Mouse (Mus musculus) limb, embryonic 10.5 days (tissue): ENCODE measurements around the gene Zfp777. TPM values are rescaled to one million over a fixed set of nuclear protein-coding genes. Genes with fewer than 3 reads are reported as not detected.
A peak's percentile ranks its signal among the peaks of the same experiment; 100 is the strongest.

ENCODE experiments used
- DNase-seq: peaks from one replicate; pipeline ENCODE4 v3.0.0-alpha.2; 2017; ENCODE audit warnings: low spot score
- H3K27ac ChIP-seq: fragments of 300-500 bp; sonication (generic); 2 replicates; pipeline ENCODE4 v1.5.1; 2016; ENCODE audit warnings: mild to moderate bottlenecking
- H3K27me3 ChIP-seq: fragments of 300-500 bp; sonication (generic); 2 replicates; pipeline ENCODE4 v1.6.1; 2016; ENCODE audit warnings: low read depth, mild to moderate bottlenecking; ENCODE audit not compliant: poor library complexity, severe bottlenecking
- H3K36me3 ChIP-seq: fragments of 300-500 bp; sonication (generic); 2 replicates; pipeline ENCODE4 v1.6.1; 2016; ENCODE audit warnings: mild to moderate bottlenecking, moderate library complexity
- H3K4me1 ChIP-seq: fragments of 300-500 bp; sonication (generic); 2 replicates; pipeline ENCODE4 v1.6.1; 2016
- H3K4me3 ChIP-seq: fragments of 300-500 bp; sonication (generic); 2 replicates; pipeline ENCODE4 v1.5.1; 2016; ENCODE audit warnings: mild to moderate bottlenecking, moderate library complexity
- H3K9me3 ChIP-seq: fragments of 300-500 bp; sonication (generic); replicated peaks from 2 replicates; pipeline ENCODE4 v1.6.1; 2016; ENCODE audit warnings: mild to moderate bottlenecking
- WGBS: fragments of 180-500 bp; shearing (Covaris S2); methylation state at CpG from one replicate; pipeline ENCODE4 v1.1.7; 2016; 5-methylcytosine and 5-hydroxymethylcytosine counted together
- polyA plus RNA-seq: library from polyadenylated mRNA; unstranded; fragments of >200 nt; fragmentation: Nextera tagmentation; extraction: Ambion mirVana; gene quantifications from 2 replicates; pipeline ENCODE4 v1.2.1, GENCODE M21; 2016

Gene Zfp777
- polyA plus RNA-seq, 1 experiment from 2014 or later: 12.0 TPM

GRCm38 (mm10) chr6:48060895-48061294 is 12.2 kb upstream of the Zfp777 start:
- H3K4me1 ChIP-seq: no peaks in the 10 kb centered on the region
- no peaks in the 10 kb centered on the region for H3K9me3 ChIP-seq
- H3K4me3 ChIP-seq: no peak overlapping the region
- no peak for DNase-seq
- H3K27me3 ChIP-seq: no peaks in the 10 kb centered on the region
- WGBS: 90% methylated on average over 1 of the region's 1 CpGs
- H3K36me3 ChIP-seq: peaks cover 48% of the 10 kb centered on the region
- no peak overlapping the region for H3K27ac ChIP-seq

- Histone ChIP-seq H3K36me3 (peaks cover 44% of the 10 kb centered on the region), H3K27ac (no peak overlapping the region), H3K4me3 (no peak overlapping the region), H3K27me3 (no peaks in the 10 kb centered on the region), H3K4me1 (no peaks in the 10 kb centered on the region), H3K9me3 (no peaks in the 10 kb centered on the region)
- WGBS: 94% methylated on average over 2 of the region's 2 CpGs
- DNase-seq: no peak
Observed at GRCm38 (mm10) chr6:48060421-48060820, 11.7 kb upstream of the Zfp777 start.

GRCm38 (mm10) chr6:48052136-48052535 is 3.4 kb upstream of the Zfp777 start:
- WGBS: 92% methylated on average over 6 of the region's 6 CpGs
- Histone ChIP-seq H3K36me3 (no peaks in the 10 kb centered on the region), H3K9me3 (no peaks in the 10 kb centered on the region), H3K27me3 (no peaks in the 10 kb centered on the region), H3K27ac (no peak overlapping the region), H3K4me1 (peaks cover 17% of the 10 kb centered on the region), H3K4me3 (no peak overlapping the region)
- no peak for DNase-seq

GRCm38 (mm10) chr6:48051666-48052065 is 3.0 kb upstream of the Zfp777 start:
- 89% methylated on average over 2 of the region's 2 CpGs for WGBS
- Histone ChIP-seq H3K9me3 (no peaks in the 10 kb centered on the region), H3K36me3 (no peaks in the 10 kb centered on the region), H3K27ac (no peak overlapping the region), H3K4me3 (no peak overlapping the region), H3K27me3 (no peaks in the 10 kb centered on the region), H3K4me1 (peaks cover 20% of the 10 kb centered on the region)
- no peak for DNase-seq

GRCm38 (mm10) chr6:48049273-48050065 is 758 bp upstream of the Zfp777 start:
- Histone ChIP-seq H3K27ac (peak overlapping the region; percentile 94), H3K27me3 (no peaks in the 10 kb centered on the region), H3K4me3 (peak overlapping the region; percentile 67), H3K36me3 (peaks cover 10% of the 10 kb centered on the region), H3K4me1 (peaks cover 20% of the 10 kb centered on the region), H3K9me3 (no peaks in the 10 kb centered on the region)
- 63% methylated on average over 9 of the region's 9 CpGs for WGBS
- no peak for DNase-seq

GRCm38 (mm10) chr6:48047450-48048351 is 1.0 kb downstream of the Zfp777 start:
- H3K27ac ChIP-seq: peak overlapping the region; percentile 94
- peaks cover 20% of the 10 kb centered on the region for H3K4me1 ChIP-seq
- whole genome bisulfite sequencing: 15% methylated on average over 138 of the region's 150 CpGs
- DNase-seq: peak; percentile 76
- H3K36me3 ChIP-seq: peaks cover 27% of the 10 kb centered on the region
- H3K4me3 ChIP-seq: peak overlapping the region; percentile 67
- no peaks in the 10 kb centered on the region for H3K9me3 ChIP-seq
- no peaks in the 10 kb centered on the region for H3K27me3 ChIP-seq

GRCm38 (mm10) chr6:48047114-48047449 is 1.6 kb downstream of the Zfp777 start:
- WGBS: 7% methylated on average over 12 of the region's 12 CpGs
- Histone ChIP-seq H3K9me3 (no peaks in the 10 kb centered on the region), H3K27ac (peak overlapping the region; percentile 94), H3K36me3 (peaks cover 34% of the 10 kb centered on the region), H3K4me3 (peak overlapping the region; percentile 67), H3K27me3 (no peaks in the 10 kb centered on the region), H3K4me1 (peaks cover 20% of the 10 kb centered on the region)
- no peak for DNase-seq

- H3K4me3 ChIP-seq: no peak overlapping the region
- no peaks in the 10 kb centered on the region for H3K9me3 ChIP-seq
- no peak overlapping the region for H3K27ac ChIP-seq
- H3K36me3 ChIP-seq: peaks cover 97% of the 10 kb centered on the region
- DNase-seq: no peak
- H3K27me3 ChIP-seq: no peaks in the 10 kb centered on the region
- H3K4me1 ChIP-seq: no peaks in the 10 kb centered on the region
Observed at GRCm38 (mm10) chr6:48032661-48033060, 16.1 kb downstream of the Zfp777 start.

- no peak for DNase-seq
- 88% methylated on average over 10 of the region's 10 CpGs for WGBS
Observed at GRCm38 (mm10) chr6:48025905-48026660, 22.6 kb downstream of the Zfp777 start.

GRCm38 (mm10) chr6:48024994-48025345 is 23.7 kb downstream of the Zfp777 start:
- Histone ChIP-seq H3K36me3 (peaks cover 81% of the 10 kb centered on the region), H3K4me1 (peaks cover 4% of the 10 kb centered on the region; the same call in 1 of the 2 replicates), H3K27me3 (no peaks in the 10 kb centered on the region; the same call in 1 of the 2 replicates), H3K27ac (no peak overlapping the region), H3K4me3 (no peak overlapping the region), H3K9me3 (peaks cover 17% of the 10 kb centered on the region)
- no peak for DNase-seq
- 74% methylated on average over 21 of the region's 21 CpGs for WGBS

More at GRCm38 (mm10) chr6:48025905-48026660, 22.6 kb downstream of the Zfp777 start:
- H3K36me3 ChIP-seq: peaks cover 92% of the 10 kb centered on the region
- H3K9me3 ChIP-seq: peaks cover 17% of the 10 kb centered on the region
- H3K27ac ChIP-seq: no peak overlapping the region
- peaks cover 4% of the 10 kb centered on the region; the same call in 1 of the 2 replicates for H3K4me1 ChIP-seq
- no peak overlapping the region for H3K4me3 ChIP-seq
- no peaks in the 10 kb centered on the region; the same call in 1 of the 2 replicates for H3K27me3 ChIP-seq

GRCm38 (mm10) chr6:48024330-48024993 is 24.2 kb downstream of the Zfp777 start:
- Histone ChIP-seq H3K36me3 (peaks cover 76% of the 10 kb centered on the region), H3K9me3 (peaks cover 17% of the 10 kb centered on the region), H3K27me3 (no peaks in the 10 kb centered on the region; the same call in 1 of the 2 replicates), H3K27ac (no peak overlapping the region), H3K4me1 (peaks cover 4% of the 10 kb centered on the region; the same call in 1 of the 2 replicates), H3K4me3 (no peak overlapping the region)
- DNase-seq: peak; percentile 40
- 82% methylated on average over 43 of the region's 43 CpGs for WGBS

- DNase-seq: no peak
- WGBS: 82% methylated on average over 2 of the region's 2 CpGs
- H3K9me3 ChIP-seq: peaks cover 17% of the 10 kb centered on the region
- no peaks in the 10 kb centered on the region; the same call in 1 of the 2 replicates for H3K27me3 ChIP-seq
- no peak overlapping the region for H3K4me3 ChIP-seq
- peaks cover 4% of the 10 kb centered on the region; the same call in 1 of the 2 replicates for H3K4me1 ChIP-seq
- no peak overlapping the region for H3K27ac ChIP-seq
- H3K36me3 ChIP-seq: peaks cover 63% of the 10 kb centered on the region
Observed at GRCm38 (mm10) chr6:48022672-48023071, 26.0 kb downstream of the Zfp777 start.
